Mouse (Mus musculus) lung, postnatal 25 days (tissue): ENCODE measurements around the gene Dpf3.

Experiments used
- DNase-seq: peaks from one replicate; pipeline ENCODE4 v3.0.0; 2022; ENCODE audit warnings: low spot score

The Dpf3 gene

GRCm38 (mm10) chr12:83466508-83467430 lies 20.7 kb downstream of the Dpf3 start:
- no peak for DNase-seq

- DNase-seq: no peak
Observed at GRCm38 (mm10) chr12:83466053-83466452, 21.5 kb downstream of the Dpf3 start.

- DNase-seq: no peak
Observed at GRCm38 (mm10) chr12:83460272-83460671, 27.2 kb downstream of the Dpf3 start.

GRCm38 (mm10) chr12:83454697-83455321 lies 32.7 kb downstream of the Dpf3 start:
- no peak for DNase-seq

GRCm38 (mm10) chr12:83451850-83452249 lies 35.7 kb downstream of the Dpf3 start:
- DNase-seq: no peak

DNA sequence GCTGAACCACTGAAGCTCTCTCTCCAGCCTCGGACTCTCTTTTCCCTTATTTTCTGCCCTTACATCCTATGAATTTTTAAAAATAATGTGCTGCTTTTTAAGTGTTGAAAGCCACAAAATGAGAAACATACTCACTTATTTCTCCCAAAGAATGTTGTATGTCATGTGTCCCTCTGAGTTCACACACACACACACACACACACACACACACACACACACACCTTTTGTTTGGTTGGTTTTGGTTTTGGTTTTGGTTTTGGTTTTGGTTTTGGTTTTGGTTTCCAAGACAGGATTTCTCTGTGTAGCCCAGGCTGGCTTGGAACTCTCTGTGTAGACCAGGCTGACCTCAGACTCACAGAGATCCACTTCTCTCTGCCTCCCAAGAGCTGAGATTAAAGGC lies 37.0 kb downstream of the Dpf3 start:
- no peak for DNase-seq

- DNase-seq: no peak
Observed at GRCm38 (mm10) chr12:83449202-83449601, 38.3 kb downstream of the Dpf3 start.

- DNase-seq: no peak
Observed at GRCm38 (mm10) chr12:83445587-83445986, 41.9 kb downstream of the Dpf3 start.

DNA sequence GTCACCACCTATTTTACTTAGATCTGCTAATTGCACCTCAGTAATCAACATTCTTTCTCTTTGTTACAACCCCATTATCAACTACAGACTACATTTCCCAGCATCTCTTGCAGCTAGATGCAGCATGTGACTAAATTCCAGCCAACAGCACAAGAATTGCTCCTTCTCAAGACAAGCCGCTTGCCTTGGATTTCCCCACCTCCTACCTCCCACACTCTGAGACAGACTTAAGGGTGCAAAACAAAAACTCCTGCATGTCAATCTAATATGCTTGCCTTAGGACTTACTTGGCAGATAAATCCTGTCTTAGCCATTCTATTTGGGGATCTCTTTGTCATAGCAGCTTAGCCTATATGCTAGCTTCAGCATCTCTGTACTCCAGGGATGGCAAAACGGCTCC lies 43.1 kb downstream of the Dpf3 start:
- DNase-seq: no peak

DNA sequence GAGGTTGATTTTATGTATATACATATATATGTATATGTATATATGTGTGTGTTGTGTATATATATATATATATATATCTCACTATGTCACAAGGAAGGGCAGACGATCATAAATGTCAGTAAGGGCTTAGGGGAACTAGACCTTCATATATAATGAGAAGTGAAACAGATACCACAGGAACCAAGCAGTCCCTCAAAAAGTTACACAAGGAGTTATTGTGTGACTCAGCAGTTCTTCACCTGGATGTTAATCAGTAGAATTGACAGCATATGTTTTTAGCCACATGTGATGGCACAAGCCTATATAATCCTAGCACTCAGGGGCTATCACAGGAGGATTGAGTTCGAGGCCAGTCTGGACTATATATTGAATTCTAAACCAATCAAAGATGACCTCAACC lies 49.5 kb downstream of the Dpf3 start:
- no peak for DNase-seq

DNA sequence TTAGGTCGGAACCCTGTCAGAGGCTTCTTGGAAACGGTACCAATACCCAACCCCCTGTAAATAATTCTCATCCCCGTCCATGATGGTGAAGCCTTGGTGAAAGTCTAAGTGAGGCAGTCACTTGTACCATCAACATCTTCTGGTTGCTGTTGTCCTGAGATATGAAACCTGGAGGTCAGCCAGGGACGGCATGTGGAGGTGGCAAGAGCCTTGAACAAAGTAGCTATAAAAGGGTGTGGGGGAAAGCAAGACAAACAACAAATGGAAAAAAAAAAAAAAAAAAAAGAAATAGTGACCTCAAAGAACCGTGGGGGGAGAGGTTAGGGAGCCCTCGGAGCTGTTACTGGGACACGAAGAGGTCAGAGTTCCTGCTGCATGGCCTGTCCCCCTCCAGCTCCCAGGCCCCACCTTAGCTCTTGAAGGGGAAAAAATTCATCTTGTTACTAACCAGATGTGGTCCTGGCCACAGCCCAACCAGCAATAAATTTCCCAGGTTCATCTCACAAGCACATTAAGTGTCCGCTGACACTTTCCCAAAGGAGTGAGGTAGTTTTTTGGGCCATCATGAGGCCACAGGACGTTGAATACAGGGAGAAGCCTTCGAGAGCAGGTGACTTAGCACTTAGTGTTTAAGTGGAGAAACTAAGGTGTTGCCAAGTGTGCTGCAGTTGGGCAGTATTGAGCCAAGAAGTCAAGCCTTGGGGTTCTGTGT lies 53.4 kb downstream of the Dpf3 start:
- DNase-seq: no peak

GRCm38 (mm10) chr12:83433436-83433835 lies 54.1 kb downstream of the Dpf3 start:
- no peak for DNase-seq

DNA sequence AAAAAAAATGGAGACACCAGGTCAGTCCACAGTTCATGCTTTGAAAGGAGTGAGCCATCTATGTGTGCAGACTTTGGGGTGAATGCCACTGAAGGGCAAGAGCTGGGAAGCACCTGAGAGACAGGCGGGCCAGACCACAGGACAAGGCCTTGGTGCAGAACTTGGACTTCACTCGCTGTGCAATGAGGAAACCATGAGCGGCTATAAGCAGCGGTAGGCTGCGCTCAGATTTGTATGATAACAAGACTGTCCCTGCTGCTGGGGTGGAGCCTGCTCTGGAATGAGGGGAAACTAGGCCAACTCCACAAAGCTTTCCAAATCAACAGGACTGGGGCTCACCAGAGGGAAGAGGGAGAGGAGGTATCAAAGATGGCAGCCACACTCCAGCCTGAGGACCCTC lies 57.3 kb downstream of the Dpf3 start:
- DNase-seq: no peak

DNA sequence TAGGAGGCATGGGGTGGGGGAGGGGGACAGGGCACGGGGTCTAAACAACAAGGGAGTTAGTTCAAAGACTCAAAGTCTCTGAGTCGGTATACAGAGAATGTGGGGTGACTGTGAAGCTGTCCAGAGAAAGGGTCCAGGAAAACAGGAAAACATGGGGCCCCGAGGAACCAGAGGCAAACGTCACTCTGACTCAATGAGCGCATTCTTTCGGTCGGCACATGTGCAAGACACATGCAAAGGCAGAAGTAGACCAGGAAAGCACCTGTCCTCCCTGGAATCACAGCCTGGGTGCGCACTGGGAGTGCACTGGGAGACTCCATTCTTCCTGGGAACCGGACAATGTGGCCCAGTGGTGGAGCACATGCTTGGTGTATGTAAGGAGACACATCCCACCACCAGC lies 59.5 kb downstream of the Dpf3 start:
- DNase-seq: no peak

DNA sequence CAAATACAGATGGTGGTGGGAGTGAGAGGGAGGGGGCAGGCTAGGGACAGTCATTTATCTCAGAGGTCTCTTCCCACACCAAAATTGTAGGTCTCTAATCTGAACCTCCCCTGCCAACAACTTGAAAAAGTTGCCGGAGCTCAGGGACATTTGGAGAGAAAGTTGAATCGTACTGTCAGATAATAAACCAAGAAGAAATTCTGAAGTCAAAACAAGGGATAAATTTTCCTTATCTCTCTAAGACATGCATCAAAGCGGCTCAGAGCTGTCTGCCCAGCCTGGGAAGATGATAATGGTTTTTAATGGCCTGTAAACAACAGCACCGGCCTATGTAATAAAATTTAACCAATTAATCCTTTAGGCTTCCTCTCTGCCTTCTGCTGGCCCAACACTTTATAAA lies 59.9 kb downstream of the Dpf3 start:
- DNase-seq: no peak

DNA sequence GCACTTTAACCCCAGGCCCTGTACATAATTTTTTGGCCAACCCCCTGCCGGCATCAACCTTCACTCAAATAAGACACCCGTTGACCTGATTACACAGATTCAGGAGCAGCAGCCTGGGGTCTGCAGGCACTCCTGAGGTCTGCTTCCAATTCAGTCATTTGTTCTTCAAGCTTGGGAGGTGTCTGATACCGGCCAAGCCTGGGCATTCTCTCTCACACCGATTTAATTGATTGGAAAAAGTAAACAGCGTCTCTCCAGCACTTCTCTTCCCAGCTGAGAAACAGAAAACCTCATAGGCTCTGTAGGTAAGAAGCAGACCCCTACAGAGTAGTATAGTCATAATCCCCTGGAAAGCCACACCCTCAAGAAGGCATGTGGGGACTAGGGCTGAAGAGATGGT lies 61.2 kb downstream of the Dpf3 start:
- DNase-seq: no peak

- no peak for DNase-seq
Observed at GRCm38 (mm10) chr12:83425736-83426135, 61.8 kb downstream of the Dpf3 start.

DNA sequence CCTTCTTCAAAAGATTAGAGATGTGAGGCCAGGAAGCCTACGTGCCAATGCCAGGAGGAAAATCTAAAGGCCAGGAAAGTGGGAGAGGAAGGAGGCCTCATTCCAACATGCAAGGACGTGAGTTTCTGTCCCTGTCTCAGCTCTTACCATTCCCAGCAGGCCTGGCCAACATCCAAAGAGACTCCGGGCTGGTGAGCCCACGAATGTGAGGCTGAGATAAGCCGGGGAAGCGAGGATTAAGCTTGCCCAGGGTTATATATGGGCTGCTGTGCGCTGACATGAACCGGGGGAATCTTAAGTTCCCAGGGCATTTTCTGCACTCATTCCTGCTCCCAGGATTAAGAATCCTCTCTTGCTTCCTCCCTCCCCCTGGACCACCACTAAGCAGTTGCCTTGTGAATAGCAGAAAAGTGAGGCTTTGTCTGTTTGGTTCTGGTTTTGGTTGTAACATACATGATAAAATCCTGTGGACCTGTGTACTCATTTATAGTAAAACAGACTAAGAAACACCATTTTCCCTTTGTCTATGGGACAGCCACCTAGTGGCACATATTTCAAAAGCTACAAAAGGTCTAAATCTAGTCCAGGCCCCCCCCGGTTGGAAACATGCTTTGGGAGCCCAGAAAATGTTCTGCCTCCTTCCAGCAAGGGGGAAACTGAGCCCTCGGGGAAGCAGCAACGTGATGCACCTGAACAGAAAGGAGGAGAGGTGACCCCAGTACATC lies 62.6 kb downstream of the Dpf3 start:
- DNase-seq: no peak

GRCm38 (mm10) chr12:83424086-83424719 lies 63.3 kb downstream of the Dpf3 start:
- no peak for DNase-seq

GRCm38 (mm10) chr12:83420346-83420745 lies 67.2 kb downstream of the Dpf3 start:
- DNase-seq: no peak

- no peak for DNase-seq
Observed at GRCm38 (mm10) chr12:83415207-83415606, 72.3 kb downstream of the Dpf3 start.

- no peak for DNase-seq
Observed at GRCm38 (mm10) chr12:83413684-83414083, 73.8 kb downstream of the Dpf3 start.
